Mouse (Mus musculus): Measurements from ENCODE around the gene Plppr3. TPM values are rescaled to one million over a fixed set of nuclear protein-coding genes. Genes with fewer than 3 reads are reported as not detected.

Plppr3 gene
- polyA plus RNA-seq (2012; ENCODE audit: insufficient read depth, insufficient read length, missing spikeins) = not detected in 2 replicates

DNA sequence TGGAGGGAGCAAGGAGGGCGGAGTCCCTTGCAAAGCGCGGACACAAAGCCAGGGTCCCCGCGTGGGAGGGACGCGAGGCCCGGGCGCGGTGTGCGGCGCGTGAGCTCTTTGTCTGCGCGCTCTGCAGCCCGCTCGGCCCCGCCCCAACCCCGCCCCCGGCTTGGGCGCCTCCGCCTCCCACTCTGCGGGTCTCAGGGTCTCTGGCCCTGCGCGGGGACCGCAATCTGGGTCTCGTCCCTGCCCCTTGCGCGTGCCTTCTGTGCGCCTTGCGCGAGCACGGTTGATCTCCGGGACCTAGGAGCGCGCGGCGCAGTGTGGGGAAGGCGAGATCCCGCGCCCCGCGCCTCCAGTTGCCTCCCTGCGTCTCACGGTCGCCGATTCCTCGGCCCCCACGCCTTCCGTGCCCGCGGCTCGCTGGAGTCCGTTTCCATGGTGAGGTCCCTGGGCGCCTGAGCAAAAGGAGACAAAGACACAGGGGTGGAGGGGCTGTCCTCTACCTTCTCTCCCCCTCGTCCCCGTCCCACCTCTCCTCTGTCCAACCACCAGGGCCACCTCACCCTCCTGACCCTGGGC lies at the start of gene Plppr3, which contains the start of gene Prtn3:
Plppr3 (minus strand) TSS at position 345 of the 573 bp plus-strand sequence.
Prtn3 (plus strand) TSS at position 187 of the 573 bp plus-strand sequence.
- H3K4me3 ChIP-seq (ENCODE audit: insufficient read depth, low read length) = peak within 1 kb of the TSS; percentile 60
- no peak for TF ChIP-seq POLR2A (IDR thresholded peaks at IDR 0.05; ENCODE audit: borderline replicate concordance, low read depth, low read length)
- no peak for TF ChIP-seq CTCF (IDR thresholded peaks at IDR 0.05; ENCODE audit: low read depth, low read length)
- H3K4me1 ChIP-seq (ENCODE audit: control insufficient read depth, insufficient read depth, low read length) = peaks cover 19% of the 10 kb centered on the region
- no peak within 1 kb of the TSS for H3K27ac ChIP-seq (ENCODE audit: insufficient read depth, low read depth, low read length)

DNA sequence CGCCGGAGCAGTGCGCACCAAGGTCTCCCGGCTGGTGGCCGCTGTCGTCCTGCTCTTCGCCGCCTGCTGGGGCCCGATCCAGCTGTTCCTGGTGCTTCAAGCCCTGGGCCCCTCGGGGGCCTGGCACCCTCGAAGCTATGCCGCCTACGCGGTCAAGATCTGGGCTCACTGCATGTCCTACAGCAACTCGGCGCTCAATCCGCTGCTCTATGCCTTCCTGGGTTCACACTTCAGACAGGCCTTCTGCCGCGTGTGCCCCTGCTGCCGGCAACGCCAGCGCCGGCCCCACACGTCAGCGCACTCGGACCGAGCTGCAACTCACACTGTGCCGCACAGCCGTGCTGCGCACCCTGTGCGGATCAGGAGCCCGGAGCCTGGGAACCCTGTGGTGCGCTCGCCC lies 47.1 kb upstream of the Plppr3 start:
- Histone ChIP-seq H3K27ac (ENCODE audit: insufficient read depth, low read depth, low read length) (no peak overlapping the region), H3K4me3 (ENCODE audit: insufficient read depth, low read length) (no peak overlapping the region), H3K4me1 (ENCODE audit: control insufficient read depth, insufficient read depth, low read length) (peaks cover 14% of the 10 kb centered on the region)
- TF ChIP-seq POLR2A (IDR thresholded peaks at IDR 0.05; ENCODE audit: borderline replicate concordance, low read depth, low read length) = no peak
- no peak for TF ChIP-seq CTCF (IDR thresholded peaks at IDR 0.05; ENCODE audit: low read depth, low read length)

DNA sequence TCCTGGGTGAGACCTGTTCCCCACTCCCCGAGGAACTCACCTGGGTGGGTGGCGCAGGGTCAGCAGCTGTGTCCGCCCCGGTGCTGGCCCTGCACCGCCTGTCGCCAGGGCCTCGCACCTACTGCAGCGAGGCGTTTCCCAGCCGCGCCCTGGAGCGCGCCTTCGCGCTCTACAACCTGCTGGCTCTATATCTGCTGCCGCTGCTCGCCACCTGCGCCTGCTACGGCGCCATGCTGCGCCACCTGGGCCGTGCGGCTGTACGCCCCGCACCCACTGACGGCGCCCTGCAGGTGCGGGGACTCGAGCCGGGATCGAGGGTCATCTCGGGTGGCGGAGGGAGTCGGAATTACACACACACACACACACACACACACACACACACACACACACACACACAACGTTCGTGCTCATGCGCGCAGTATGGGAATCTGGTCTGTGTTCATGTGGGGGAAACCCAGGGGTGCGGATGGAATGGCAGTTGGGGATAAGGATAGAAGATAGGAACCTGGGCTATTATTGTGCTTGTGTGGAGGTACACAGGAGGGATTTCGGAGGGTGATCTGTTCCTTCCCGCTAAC lies 46.6 kb upstream of the Plppr3 start, which contains the start of gene R3hdm4:
R3hdm4 (minus strand) TSS at position 251 of the 578 bp plus-strand sequence.
- H3K27ac ChIP-seq (ENCODE audit: insufficient read depth, low read depth, low read length) = no peak within 1 kb of the TSS
- peaks cover 14% of the 10 kb centered on the region for H3K4me1 ChIP-seq (ENCODE audit: control insufficient read depth, insufficient read depth, low read length)
- TF ChIP-seq CTCF (IDR thresholded peaks at IDR 0.05; ENCODE audit: low read depth, low read length) (no peak), POLR2A (IDR thresholded peaks at IDR 0.05; ENCODE audit: borderline replicate concordance, low read depth, low read length) (no peak)
- H3K4me3 ChIP-seq (ENCODE audit: insufficient read depth, low read length) = no peak within 1 kb of the TSS

DNA sequence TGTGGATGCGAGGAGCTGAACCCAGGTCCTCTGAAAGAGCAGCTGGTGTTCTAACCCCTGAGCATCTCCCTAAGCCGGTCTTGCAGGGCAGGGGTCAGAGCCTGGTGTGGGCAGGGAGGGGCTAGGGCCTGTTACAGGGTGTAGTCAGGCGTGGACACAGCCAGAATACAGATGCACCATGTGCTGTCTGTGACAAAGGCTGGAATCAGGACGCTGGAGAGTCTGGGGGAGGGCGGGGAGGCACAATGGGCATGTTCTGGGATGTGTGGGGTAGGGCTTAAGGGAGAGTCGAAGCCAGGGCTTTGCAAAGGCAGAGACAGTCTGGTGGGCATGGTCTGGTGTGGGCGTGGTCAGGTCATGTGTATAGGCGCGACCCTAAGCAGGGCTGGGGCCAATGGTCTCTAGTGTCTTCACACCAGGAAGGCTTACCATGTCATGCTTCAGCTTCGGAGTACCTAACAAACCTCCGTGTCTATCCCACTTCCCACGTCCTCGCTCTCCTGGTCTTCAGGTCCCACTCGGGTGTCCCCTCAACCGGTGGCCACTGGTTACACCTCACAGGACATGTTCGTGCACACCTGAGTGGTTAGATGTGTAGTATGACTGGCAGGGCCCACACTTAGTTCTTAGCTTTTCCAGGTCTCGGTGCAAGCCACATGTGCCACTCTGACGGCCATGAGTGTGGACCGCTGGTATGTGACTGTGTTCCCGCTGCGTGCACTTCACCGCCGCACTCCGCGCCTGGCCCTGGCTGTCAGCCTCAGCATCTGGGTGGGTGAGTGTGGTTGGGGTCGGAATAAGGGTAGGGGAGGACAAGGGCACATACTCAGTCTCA lies 45.8 kb upstream of the Plppr3 start:
- H3K4me3 ChIP-seq (ENCODE audit: insufficient read depth, low read length) = no peak overlapping the region
- H3K27ac ChIP-seq (ENCODE audit: insufficient read depth, low read depth, low read length) = no peak overlapping the region
- H3K4me1 ChIP-seq (ENCODE audit: control insufficient read depth, insufficient read depth, low read length) = peaks cover 17% of the 10 kb centered on the region
- no peak for TF ChIP-seq CTCF (IDR thresholded peaks at IDR 0.05; ENCODE audit: low read depth, low read length)
- no peak for TF ChIP-seq POLR2A (IDR thresholded peaks at IDR 0.05; ENCODE audit: borderline replicate concordance, low read depth, low read length)

DNA sequence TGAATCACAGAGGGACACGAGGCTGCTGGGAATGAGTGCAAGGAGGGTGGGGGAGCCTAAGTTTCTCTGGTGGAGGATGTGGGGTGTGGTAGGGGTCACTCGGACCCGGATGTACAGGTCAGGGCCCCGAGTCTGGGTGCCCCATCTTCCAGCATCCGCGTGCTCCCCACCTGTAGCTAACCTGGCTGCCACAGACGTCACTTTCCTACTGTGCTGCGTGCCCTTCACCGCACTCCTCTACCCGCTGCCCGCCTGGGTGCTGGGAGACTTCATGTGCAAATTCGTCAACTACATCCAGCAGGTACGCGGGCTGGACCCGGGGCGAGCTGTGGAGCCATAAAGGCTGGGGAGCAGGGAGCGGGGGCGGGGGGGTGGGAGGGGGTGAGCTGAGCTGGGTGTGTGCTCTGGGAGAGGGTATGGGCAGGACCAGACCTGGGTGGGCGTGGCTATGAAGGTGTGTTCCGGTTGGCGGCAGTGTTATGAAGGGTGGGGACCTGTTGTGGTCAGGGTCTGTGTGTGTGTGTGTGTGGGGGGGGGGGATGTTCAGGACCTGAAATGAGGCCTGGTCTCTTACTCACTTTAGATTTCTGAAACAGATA lies 44.9 kb upstream of the Plppr3 start:
- no peak overlapping the region for H3K4me3 ChIP-seq (ENCODE audit: insufficient read depth, low read length)
- H3K27ac ChIP-seq (ENCODE audit: insufficient read depth, low read depth, low read length) = no peak overlapping the region
- TF ChIP-seq CTCF (IDR thresholded peaks at IDR 0.05; ENCODE audit: low read depth, low read length) = no peak
- TF ChIP-seq POLR2A (IDR thresholded peaks at IDR 0.05; ENCODE audit: borderline replicate concordance, low read depth, low read length) = no peak
- peaks cover 19% of the 10 kb centered on the region for H3K4me1 ChIP-seq (ENCODE audit: control insufficient read depth, insufficient read depth, low read length)

DNA sequence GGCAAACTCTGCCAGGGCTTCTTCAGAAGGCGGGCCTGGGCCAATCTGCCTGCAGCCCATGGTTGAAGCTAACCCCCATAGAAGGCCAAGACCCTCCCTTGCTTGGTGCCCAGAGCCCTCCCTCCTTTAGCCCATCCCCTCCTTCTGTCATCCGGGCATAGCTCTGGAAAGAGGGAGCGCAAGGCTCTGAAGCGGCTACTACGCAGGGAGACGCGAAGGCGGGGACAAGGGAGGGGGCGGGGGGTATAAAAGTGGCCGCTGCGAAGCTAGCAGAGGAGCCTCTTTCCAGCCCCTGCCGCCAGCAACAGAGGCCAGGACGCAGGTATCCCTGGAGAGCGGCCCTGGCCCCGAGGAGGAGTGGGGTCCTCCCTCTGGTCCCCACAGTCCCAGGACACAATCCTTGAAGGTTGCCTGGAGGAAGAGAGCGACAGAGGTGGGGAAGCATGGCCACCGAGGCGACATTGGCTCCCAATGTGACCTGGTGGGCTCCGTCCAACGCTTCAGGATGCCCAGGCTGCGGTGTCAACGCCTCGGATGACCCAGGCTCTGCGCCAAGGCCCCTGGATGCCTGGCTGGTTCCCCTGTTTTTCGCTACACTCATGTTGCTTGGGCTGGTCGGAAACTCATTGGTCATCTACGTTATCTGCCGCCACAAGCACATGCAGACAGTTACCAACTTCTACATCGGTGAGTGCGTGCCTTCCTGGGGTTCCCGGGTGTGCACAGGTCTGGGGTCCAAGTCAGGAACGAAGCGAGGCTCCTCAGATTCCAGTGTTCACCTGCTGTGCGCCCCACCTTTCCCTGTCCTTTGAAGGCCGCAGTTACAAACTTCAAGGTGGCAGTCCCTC lies 44.0 kb upstream of the Plppr3 start:
- Histone ChIP-seq H3K27ac (ENCODE audit: insufficient read depth, low read depth, low read length) (no peak overlapping the region), H3K4me3 (ENCODE audit: insufficient read depth, low read length) (no peak overlapping the region)

DNA sequence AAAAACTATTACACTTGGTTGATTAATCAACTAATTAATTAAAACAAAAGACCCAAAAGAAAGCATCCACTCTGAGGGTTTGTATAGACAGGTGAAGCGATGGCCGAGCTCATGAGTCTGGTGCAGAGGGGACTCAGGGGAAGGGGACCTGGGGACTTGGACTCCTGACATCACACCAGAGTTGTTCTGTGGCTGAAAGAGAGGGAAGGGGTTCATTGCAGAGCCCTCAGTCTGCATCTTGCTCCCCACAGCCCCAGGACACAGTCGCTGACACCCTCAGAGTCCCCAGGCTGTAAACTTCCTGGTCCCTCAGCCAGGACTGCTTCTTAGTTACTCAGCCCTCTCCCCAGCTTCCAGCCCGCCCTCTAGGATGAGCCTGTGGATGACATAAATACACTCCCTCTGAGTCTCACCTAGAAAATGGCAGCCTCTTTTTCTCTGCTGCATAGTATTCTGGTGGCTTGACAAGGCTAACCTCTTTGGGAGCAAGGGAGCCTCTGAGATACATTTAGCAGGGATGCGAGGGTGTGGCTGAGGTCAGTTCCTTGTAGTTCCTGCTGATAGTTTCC lies 43.2 kb upstream of the Plppr3 start:
- no peak overlapping the region for H3K27ac ChIP-seq (ENCODE audit: insufficient read depth, low read depth, low read length)
- H3K4me1 ChIP-seq (ENCODE audit: control insufficient read depth, insufficient read depth, low read length) = peaks cover 10% of the 10 kb centered on the region
- TF ChIP-seq POLR2A (IDR thresholded peaks at IDR 0.05; ENCODE audit: borderline replicate concordance, low read depth, low read length) (no peak), CTCF (IDR thresholded peaks at IDR 0.05; ENCODE audit: low read depth, low read length) (no peak)
- H3K4me3 ChIP-seq (ENCODE audit: insufficient read depth, low read length) = peak overlapping the region; percentile 98; the same call in 1 of the 2 replicates

More for the DNA sequence above, 44.0 kb upstream of the Plppr3 start:
- peaks cover 14% of the 10 kb centered on the region for H3K4me1 ChIP-seq (ENCODE audit: control insufficient read depth, insufficient read depth, low read length)
- TF ChIP-seq POLR2A (IDR thresholded peaks at IDR 0.05; ENCODE audit: borderline replicate concordance, low read depth, low read length) (no peak), CTCF (IDR thresholded peaks at IDR 0.05; ENCODE audit: low read depth, low read length) (no peak)

DNA sequence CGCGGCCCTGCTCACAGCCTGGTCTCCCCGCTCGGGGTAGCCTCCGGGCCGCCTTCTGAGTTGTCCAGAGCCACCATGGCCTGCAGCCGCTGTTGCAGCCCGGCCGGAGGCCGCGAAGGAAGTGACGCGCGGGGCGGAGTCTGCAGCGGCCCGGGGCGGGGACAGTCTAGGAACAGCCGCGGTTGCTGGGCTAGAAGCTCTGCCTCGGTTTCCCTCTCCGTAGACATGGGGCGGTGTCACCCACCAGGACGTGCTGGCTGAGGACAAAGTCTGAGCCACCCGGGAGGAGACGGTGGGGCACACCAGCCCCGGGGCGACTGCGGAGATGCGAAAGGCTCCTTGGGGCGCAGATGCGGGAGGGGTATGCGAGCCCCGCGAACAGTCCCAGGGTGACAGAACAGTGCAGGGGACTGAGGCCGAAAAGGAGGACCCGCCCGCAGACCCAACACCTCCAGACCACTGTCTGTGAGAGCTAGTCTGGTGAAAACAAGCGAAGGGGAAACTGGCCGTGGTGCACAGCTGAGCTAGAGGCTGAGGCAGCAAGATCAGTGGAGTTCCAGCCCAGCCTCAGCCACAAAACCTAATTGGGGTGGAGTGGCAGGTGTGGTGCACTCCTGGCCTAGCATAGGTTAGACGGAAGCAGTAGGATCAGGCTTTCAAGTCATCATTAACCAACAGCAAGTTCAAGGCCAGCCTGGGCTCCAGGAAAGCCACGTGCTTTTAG lies 42.5 kb upstream of the Plppr3 start, which contains the start of gene Kiss1r:
Kiss1r (plus strand) TSS at position 164 of the 724 bp plus-strand sequence.
- Histone ChIP-seq H3K4me1 (ENCODE audit: control insufficient read depth, insufficient read depth, low read length) (peaks cover 10% of the 10 kb centered on the region), H3K27ac (ENCODE audit: insufficient read depth, low read depth, low read length) (peak within 1 kb of the TSS; percentile 44), H3K4me3 (ENCODE audit: insufficient read depth, low read length) (peak within 1 kb of the TSS; percentile 98)
- peak; percentile 54; the same call in 1 of the 2 replicates for TF ChIP-seq POLR2A (IDR thresholded peaks at IDR 0.05; ENCODE audit: borderline replicate concordance, low read depth, low read length)
- TF ChIP-seq CTCF (IDR thresholded peaks at IDR 0.05; ENCODE audit: low read depth, low read length) = no peak

All from bone marrow macrophage, adult 2 months (primary cell).